8 mouse cellular contexts compared by ENCODE assay signal in genomic region chr7:75827850-75828249, GRCm38 (mm10). TPM values are rescaled to one million over a fixed set of nuclear protein-coding genes. Genes with fewer than 3 reads are reported as not detected.
DNase-seq lines count a peak whose midpoint lies in the region; ATAC-seq lines count a peak whose summit lies in the region.

No protein-coding gene starts in this region.

- peak; percentile 49 for DNase-seq in cerebellum, adult 9-11 months
- peak; percentile 59 to 64 for DNase-seq in frontal cortex, postnatal 36 days (ENCODE audit: low spot score in 2 of 2)
- peak; percentile 82 for DNase-seq in hindbrain, embryonic 14.5 days (ENCODE audit: low spot score)
- peak; percentile 66 to 74 for DNase-seq in layer of hippocampus, postnatal 14 days (ENCODE audit: low spot score in 2 of 2)
- DNase-seq in lung, postnatal 10 days, result peak; percentile 75
- peak; percentile 89 for DNase-seq in retina, postnatal 1 day
- peak; percentile 28 to 66 for DNase-seq in urinary bladder, postnatal 4 days (ENCODE audit: low spot score in 2 of 2)

- peak; percentile 86 for ATAC-seq in activated CD4-positive, CD25-positive, alpha-beta regulatory T cell, adult 4 months
- peak; percentile 55; the same call in 1 of the 2 replicates for ATAC-seq in hindbrain, embryonic 14.5 days (ENCODE audit: low FRiP score)

- no peaks in the 10 kb centered on the region for H3K4me1 ChIP-seq in hindbrain, embryonic 14.5 days (replicated peaks; ENCODE audit: control insufficient read depth, insufficient read depth, low read length)

- H3K4me2 ChIP-seq in hindbrain, embryonic 14.5 days (replicated peaks), result no peak overlapping the region

- H3K27me3 ChIP-seq in hindbrain, embryonic 14.5 days (ENCODE audit: control insufficient read depth, insufficient read depth, low read length), result no peaks in the 10 kb centered on the region

- H3K9me3 ChIP-seq in hindbrain, embryonic 14.5 days (ENCODE audit: control insufficient read depth, low read length), result no peaks in the 10 kb centered on the region

- H3K4me3 ChIP-seq in hindbrain, embryonic 14.5 days (replicated peaks; ENCODE audit: low read length), result no peak overlapping the region

- no peak overlapping the region for H3K9ac ChIP-seq in hindbrain, embryonic 14.5 days

- H3K27ac ChIP-seq in hindbrain, embryonic 14.5 days, result no peak overlapping the region

- no peaks in the 10 kb centered on the region for H3K36me3 ChIP-seq in hindbrain, embryonic 14.5 days (replicated peaks; ENCODE audit: control insufficient read depth, insufficient read depth)

- 27% methylated on average over 10 of the region's 10 CpGs for WGBS in hindbrain, embryonic 14.5 days

RNA-seq across cellular contexts. Expression of gene Klhl25, which starts 20.3 kb away (rescaled TPM):
- 10 to 100 TPM; 10.6 to 18.5 TPM for polyA plus RNA-seq in activated CD4-positive, CD25-positive, alpha-beta regulatory T cell, adult 4 months (2017; shearing (Covaris generic))
- polyA plus RNA-seq in hindbrain, embryonic 14.5 days (2014; fragmentation: Nextera tagmentation; extraction: Ambion mirVana), result 24.4 and 29.0 TPM in 2 replicates
- total RNA-seq in layer of hippocampus, postnatal 14 days (2021), result 10 to 100 TPM; 10.6 to 16.5 TPM
